Mouse (Mus musculus) intestine, embryonic 16.5 days (tissue): ENCODE results near the gene Nrap. TPM values are rescaled to one million over a fixed set of nuclear protein-coding genes. Genes with fewer than 3 reads are reported as not detected.

Experiments used
- ATAC-seq: fragments of 200-750 bp; cut with Nextera tagmentation; 2 replicates; pipeline ENCODE4 v1.8.0; 2017; ENCODE audit warnings: moderate TSS enrichment, moderate library complexity
- H3K27ac ChIP-seq: fragments of 300-500 bp; sonication (generic); 2 replicates; pipeline ENCODE4 v1.5.1; 2014; ENCODE audit warnings: mild to moderate bottlenecking, low read length
- H3K27me3 ChIP-seq: fragments of 300-500 bp; sonication (generic); replicated peaks from 2 replicates; pipeline ENCODE4 v1.6.1; 2014; ENCODE audit warnings: low read length, control low read depth, mixed read lengths; ENCODE audit not compliant: control insufficient read depth, insufficient read depth
- H3K36me3 ChIP-seq: fragments of 300-500 bp; sonication (generic); 2 replicates; pipeline ENCODE4 v1.6.1; 2014; ENCODE audit warnings: low read length, control low read depth; ENCODE audit not compliant: control insufficient read depth, insufficient read depth
- H3K4me1 ChIP-seq: fragments of 300-500 bp; sonication (generic); 2 replicates; pipeline ENCODE4 v1.6.1; 2014; ENCODE audit warnings: low read length, control low read depth, mixed read lengths; ENCODE audit not compliant: control insufficient read depth, insufficient read depth
- H3K4me2 ChIP-seq: fragments of 300-500 bp; sonication (generic); 2 replicates; pipeline ENCODE4 v1.6.1; 2014; ENCODE audit warnings: low read depth, low read length, control low read depth
- H3K4me3 ChIP-seq: fragments of 300-500 bp; sonication (generic); 2 replicates; pipeline ENCODE4 v1.5.1; 2014; ENCODE audit warnings: mild to moderate bottlenecking, low read length
- H3K9ac ChIP-seq: fragments of 300-500 bp; sonication (generic); 2 replicates; pipeline ENCODE4 v1.6.1; 2014; ENCODE audit warnings: low read depth, low read length
- H3K9me3 ChIP-seq: fragments of 300-500 bp; sonication (generic); 2 replicates; pipeline ENCODE4 v1.6.1; 2016; ENCODE audit warnings: low read length, control low read depth; ENCODE audit not compliant: control insufficient read depth
- WGBS: fragments of 180-500 bp; shearing (Covaris S2); extraction: QIAGEN DNeasy Blood & Tissue Kit; methylation state at CpG from one replicate; pipeline ENCODE4 v1.1.7; 2014; 5-methylcytosine and 5-hydroxymethylcytosine counted together
- polyA plus RNA-seq: library from polyadenylated mRNA; unstranded; fragments of >200 nt; fragmentation: Nextera tagmentation; extraction: Ambion mirVana; gene quantifications from 2 replicates; pipeline ENCODE4 v1.2.1, GENCODE M21; 2015

Gene Nrap
- polyA plus RNA-seq, 1 experiment from 2014 or later = 0.40 TPM

DNA sequence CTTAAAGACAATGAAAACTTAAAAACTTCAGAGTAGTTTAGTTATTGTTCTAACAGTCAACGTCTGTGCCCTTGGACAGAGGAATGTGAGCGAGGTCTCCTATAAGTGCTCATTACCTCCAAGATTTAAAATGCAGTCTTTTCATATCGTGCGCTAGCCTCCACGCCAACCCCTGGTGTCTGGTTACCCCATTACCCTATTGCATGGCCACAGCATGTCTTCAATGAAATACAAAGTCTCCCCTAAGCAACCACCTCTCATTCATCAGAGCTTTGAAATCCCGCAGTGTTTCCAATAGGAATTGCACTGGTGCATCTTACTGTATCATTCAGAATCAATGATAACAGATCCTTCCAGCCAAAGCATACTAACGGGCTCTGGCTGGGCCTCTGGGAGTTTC is 17.6 kb downstream of the Nrap start:
- Histone ChIP-seq H3K27ac (no peak overlapping the region), H3K9me3 (no peaks in the 10 kb centered on the region), H3K36me3 (no peaks in the 10 kb centered on the region), H3K4me3 (no peak overlapping the region), H3K4me2 (no peak overlapping the region), H3K4me1 (peaks cover 6% of the 10 kb centered on the region; the same call in 1 of the 2 replicates), H3K9ac (no peak overlapping the region), H3K27me3 (no peaks in the 10 kb centered on the region)
- 82% methylated on average over 7 of the region's 7 CpGs for WGBS
- no peak for ATAC-seq

DNA sequence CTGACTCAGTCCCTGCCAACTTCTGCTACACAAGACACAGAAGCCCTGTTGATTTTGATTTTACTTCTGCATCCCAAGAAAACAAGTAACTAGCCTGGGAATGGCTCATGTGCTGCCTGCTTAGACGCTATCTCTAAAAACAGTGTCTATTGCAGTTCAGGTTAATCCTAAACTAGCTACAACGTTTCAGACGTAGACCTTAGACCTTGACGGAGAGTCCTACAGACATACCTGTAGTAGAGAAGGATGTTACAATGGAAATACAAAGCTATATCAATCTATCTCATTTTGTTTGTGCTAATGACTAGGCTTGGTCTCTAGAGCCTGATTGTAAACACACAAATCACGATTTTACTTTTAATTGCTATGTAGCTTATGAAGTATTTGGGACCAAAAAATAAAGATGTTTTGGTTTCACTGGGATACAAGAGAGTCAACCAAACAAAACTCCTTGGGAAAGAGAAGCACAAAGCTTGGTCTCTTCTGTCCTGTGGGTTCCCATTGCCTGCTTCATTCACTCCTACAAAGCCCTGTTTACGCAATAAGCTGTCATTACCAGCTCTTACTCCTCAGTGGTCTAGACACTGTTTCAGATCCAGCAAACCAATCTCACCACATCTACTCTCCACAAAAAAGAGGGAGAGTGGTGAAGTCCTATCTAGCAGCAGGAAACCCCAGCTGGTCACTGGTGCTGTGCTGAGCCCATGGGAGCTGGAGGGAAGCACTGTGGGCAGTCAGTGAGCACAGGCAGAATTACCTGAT is 19.3 kb downstream of the Nrap start:
- WGBS = 69% methylated on average over 6 of the region's 6 CpGs
- peak; percentile 62 for ATAC-seq
- no peaks in the 10 kb centered on the region for H3K27me3 ChIP-seq

DNA sequence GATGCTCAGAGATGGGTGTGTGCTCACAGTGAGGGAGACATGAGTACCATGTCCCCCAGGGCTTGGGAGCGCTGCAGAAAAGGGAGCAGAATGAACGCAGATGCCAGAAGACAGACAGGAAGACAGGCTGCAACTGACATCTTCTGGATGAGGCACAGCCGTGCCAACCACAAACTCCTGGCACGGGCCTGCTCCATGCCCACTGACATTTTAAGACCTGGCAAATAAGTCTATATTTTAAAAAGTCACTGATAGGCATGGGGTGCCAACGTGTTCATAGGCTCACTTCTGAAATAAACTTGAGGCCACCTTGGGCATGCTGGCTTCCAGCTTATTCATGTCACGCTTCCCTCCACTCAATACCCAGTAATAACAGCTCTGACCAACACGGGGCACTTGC is 20.9 kb downstream of the Nrap start:
- ATAC-seq = no peak

More for the DNA sequence above, 19.3 kb downstream of the Nrap start:
- Histone ChIP-seq H3K4me1 (peaks cover 6% of the 10 kb centered on the region; the same call in 1 of the 2 replicates), H3K27ac (no peak overlapping the region), H3K4me3 (no peak overlapping the region), H3K9ac (no peak overlapping the region), H3K9me3 (no peaks in the 10 kb centered on the region), H3K4me2 (no peak overlapping the region), H3K36me3 (no peaks in the 10 kb centered on the region)

DNA sequence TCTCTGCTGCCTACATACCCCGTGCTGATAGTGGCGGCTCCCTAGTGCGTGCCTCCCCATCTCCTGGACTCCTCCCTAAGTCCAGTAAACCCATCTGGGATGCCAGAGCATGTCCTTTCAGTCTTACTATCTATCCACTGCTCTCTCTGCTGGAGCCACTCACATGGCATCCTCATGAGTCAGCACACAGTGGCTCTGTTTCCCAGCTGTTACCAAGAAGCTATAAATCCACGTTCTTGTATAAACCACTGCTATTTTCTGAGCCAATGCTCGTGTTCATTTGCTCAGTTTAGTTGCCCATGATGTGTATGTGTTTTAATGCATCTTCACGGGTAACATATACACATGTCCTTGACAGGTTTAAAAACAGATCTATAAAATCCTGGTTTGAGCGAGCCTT is 22.1 kb downstream of the Nrap start:
- Histone ChIP-seq H3K36me3 (no peaks in the 10 kb centered on the region), H3K9ac (no peak overlapping the region), H3K27ac (no peak overlapping the region), H3K27me3 (no peaks in the 10 kb centered on the region), H3K4me2 (no peak overlapping the region), H3K4me3 (no peak overlapping the region), H3K4me1 (peaks cover 6% of the 10 kb centered on the region; the same call in 1 of the 2 replicates), H3K9me3 (no peaks in the 10 kb centered on the region)
- 55% methylated on average over 7 of the region's 7 CpGs for WGBS
- ATAC-seq = peak; percentile 44

More for the DNA sequence above, 20.9 kb downstream of the Nrap start:
- Histone ChIP-seq H3K4me3 (no peak overlapping the region), H3K36me3 (no peaks in the 10 kb centered on the region), H3K4me1 (peaks cover 6% of the 10 kb centered on the region; the same call in 1 of the 2 replicates), H3K4me2 (no peak overlapping the region), H3K27ac (no peak overlapping the region), H3K27me3 (no peaks in the 10 kb centered on the region), H3K9me3 (no peaks in the 10 kb centered on the region), H3K9ac (no peak overlapping the region)
- 86% methylated on average over 7 of the region's 7 CpGs for WGBS

DNA sequence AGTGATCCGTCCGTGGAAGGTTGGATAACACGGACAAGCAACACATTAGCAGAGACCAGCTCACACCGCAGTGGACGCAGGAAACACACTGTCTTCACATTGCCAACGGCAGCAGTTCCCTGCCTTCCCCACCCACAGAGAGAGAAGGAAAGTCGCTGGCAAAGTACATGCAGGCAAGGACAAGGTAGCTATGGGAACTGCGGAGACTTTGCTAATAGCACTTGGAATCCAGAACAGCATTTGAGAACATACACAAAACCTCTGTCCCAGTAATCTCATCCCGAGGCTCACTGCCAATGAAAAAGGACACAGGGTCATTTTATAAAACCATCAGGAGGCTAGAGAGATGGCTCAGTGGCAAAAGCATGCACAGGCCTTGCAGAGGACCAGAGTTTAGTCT is 23.2 kb downstream of the Nrap start:
- Histone ChIP-seq H3K4me1 (peaks cover 6% of the 10 kb centered on the region; the same call in 1 of the 2 replicates), H3K4me2 (no peak overlapping the region), H3K9me3 (no peaks in the 10 kb centered on the region), H3K4me3 (no peak overlapping the region), H3K36me3 (no peaks in the 10 kb centered on the region), H3K9ac (no peak overlapping the region), H3K27me3 (no peaks in the 10 kb centered on the region), H3K27ac (no peak overlapping the region)
- ATAC-seq = no peak
- 79% methylated on average over 9 of the region's 9 CpGs for WGBS

DNA sequence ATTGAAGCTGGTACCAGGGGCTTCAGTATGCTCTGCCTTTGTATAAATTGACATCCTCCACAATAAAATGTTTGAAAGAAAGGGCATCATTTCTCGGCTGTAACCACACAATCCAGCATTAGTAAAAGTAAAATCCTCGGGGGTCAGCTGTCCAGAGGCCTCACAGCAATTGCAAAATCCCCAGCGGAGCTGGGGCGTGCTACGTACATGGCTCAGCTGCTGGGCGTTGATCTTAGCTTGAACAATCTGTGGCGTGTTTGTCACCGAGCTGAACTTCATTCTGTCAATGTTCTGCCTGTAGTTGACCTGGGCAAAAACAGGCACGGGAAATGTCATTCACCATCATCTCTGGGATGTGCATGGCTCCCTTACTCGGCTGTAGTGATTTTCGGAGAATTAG is 23.7 kb downstream of the Nrap start:
- H3K36me3 ChIP-seq = no peaks in the 10 kb centered on the region
- no peak for ATAC-seq
- H3K4me1 ChIP-seq = peaks cover 6% of the 10 kb centered on the region; the same call in 1 of the 2 replicates
- H3K4me3 ChIP-seq = no peak overlapping the region
- H3K27ac ChIP-seq = no peak overlapping the region
- WGBS = 82% methylated on average over 11 of the region's 11 CpGs
- no peaks in the 10 kb centered on the region for H3K9me3 ChIP-seq
- no peak overlapping the region for H3K9ac ChIP-seq
- no peaks in the 10 kb centered on the region for H3K27me3 ChIP-seq
- no peak overlapping the region for H3K4me2 ChIP-seq

DNA sequence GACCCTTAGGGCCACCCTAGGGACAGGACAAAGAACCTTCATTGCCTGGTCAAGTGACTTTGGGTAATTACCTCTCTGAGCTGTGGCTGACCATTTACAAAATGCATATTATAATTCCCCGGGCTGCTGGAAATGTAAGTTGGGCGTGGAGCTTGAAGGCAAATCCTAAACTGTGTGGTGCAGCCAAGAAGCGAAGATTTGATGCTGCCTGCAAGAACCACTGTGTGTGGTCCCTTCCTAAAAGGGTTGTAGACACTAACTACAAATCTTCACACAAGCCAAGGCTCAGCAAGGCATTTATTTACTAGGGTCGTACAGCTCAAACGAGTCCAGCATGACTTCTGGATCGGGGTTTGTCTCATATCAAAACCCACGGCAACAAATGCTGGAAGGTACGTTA is 25.3 kb downstream of the Nrap start:
- 0 out of 2 replicates have a peak, but pooled peaks have one; percentile 38 for ATAC-seq
- Histone ChIP-seq H3K4me2 (no peak overlapping the region), H3K27me3 (no peaks in the 10 kb centered on the region), H3K9ac (no peak overlapping the region), H3K27ac (peak overlapping the region; percentile 47; the same call in 1 of the 2 replicates), H3K36me3 (no peaks in the 10 kb centered on the region), H3K4me3 (no peak overlapping the region), H3K9me3 (no peaks in the 10 kb centered on the region), H3K4me1 (no peaks in the 10 kb centered on the region)
- 54% methylated on average over 8 of the region's 8 CpGs for WGBS

DNA sequence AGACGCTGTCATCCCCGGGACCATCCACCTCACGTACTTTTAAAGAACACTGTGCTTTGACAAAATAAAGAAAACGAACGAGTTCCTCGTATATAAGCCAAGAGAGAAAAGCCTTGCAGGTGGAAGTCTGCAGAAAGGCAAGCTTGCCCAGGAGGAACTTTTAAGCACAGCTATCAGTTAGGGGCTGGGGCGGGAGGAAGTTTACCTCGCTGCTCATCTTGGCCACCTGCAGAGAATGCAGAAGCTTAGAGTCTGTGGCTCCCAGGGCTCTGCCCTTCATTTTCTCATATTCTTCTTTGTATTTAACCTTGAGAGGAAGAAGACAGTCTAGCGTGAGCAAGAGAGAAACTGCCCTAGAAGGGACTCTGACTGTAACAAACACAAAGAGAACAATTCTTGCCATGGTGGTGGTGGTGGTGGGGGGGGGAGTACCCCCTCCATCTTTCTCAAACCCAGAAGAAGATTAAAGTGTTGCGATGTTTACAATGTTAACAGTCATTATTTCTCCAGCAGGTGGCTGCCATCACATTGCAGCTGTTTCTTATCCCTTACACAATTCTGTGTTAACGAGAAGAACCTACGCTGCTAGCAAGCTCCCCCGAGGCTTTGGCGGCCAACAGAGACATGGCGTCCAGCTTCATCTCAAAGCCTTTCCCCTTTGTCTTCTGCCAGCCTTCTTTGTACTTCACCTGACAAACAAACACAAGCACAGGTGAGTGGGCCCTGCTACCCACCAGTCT is 25.9 kb downstream of the Nrap start:
- peak overlapping the region; percentile 47 for H3K27ac ChIP-seq
- H3K36me3 ChIP-seq = no peaks in the 10 kb centered on the region
- H3K27me3 ChIP-seq = no peaks in the 10 kb centered on the region
- H3K9me3 ChIP-seq = no peaks in the 10 kb centered on the region
- no peak overlapping the region for H3K4me2 ChIP-seq
- WGBS = 36% methylated on average over 15 of the region's 15 CpGs
- no peaks in the 10 kb centered on the region for H3K4me1 ChIP-seq
- no peak overlapping the region for H3K9ac ChIP-seq
- ATAC-seq = no peak
- H3K4me3 ChIP-seq = no peak overlapping the region

DNA sequence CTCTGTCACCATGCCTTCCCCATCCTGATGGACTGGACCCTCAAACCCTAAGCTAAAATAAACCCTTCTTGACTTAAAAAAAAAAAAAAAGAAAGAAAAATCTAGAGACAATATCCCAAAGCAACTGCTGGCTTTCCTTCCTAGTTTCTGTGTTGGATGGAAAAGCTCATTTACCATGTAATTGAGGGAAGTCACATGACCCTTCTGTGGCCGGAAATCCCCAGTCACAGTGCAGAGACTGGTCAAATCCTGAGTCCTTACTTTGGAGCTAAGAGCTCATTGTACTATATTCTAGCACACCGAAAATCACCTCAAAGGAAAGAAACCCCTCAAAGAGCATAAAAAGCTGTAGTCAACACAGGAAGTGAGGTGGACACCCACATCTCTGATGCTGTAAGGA is 30.9 kb downstream of the Nrap start:
- ATAC-seq = no peak
- no peak overlapping the region for H3K4me2 ChIP-seq
- H3K27ac ChIP-seq = no peak overlapping the region
- H3K4me1 ChIP-seq = no peaks in the 10 kb centered on the region
- no peak overlapping the region for H3K9ac ChIP-seq
- 64% methylated on average over 2 of the region's 2 CpGs for WGBS
- no peak overlapping the region for H3K4me3 ChIP-seq
- H3K9me3 ChIP-seq = no peaks in the 10 kb centered on the region
- no peaks in the 10 kb centered on the region for H3K36me3 ChIP-seq
- no peaks in the 10 kb centered on the region for H3K27me3 ChIP-seq
